Mouse (Mus musculus) limb, embryonic 11.5 days (tissue): ENCODE data around the gene Htr2c. TPM values are rescaled to one million over a fixed set of nuclear protein-coding genes. Genes with fewer than 3 reads are reported as not detected.

Experiments
- microRNA counts: library from miRNA; unstranded; fragments of <30 nt; microRNA quantifications from one replicate; lab custom pipeline; 2016
- microRNA-seq: library from miRNA; unstranded; fragments of <30 nt; microRNA quantifications from one replicate; pipeline ENCODE4, GENCODE M21; 2016
- polyA plus RNA-seq: library from polyadenylated mRNA; unstranded; fragments of >200 nt; fragmentation: Nextera tagmentation; extraction: Ambion mirVana; gene quantifications from 2 replicates; pipeline ENCODE4 v1.2.1, GENCODE M21; 2014

Gene Htr2c
- polyA plus RNA-seq, 1 experiment from 2014 or later = not detected

MicroRNAs within 50 kb of the gene (microRNA counts, 519-probe panel; counts per million panel counts)
- microRNA mmu-miR-448 (lab: Ali Mortazavi, UCI) = not detected
- 777 counts per million, percentile 3 among the panel's probes with 10 or more counts for microRNA mmu-miR-764-3p (lab: Ali Mortazavi, UCI)
- microRNA mmu-miR-764-5p (lab: Ali Mortazavi, UCI) = 2,620 counts per million, percentile 25 among the panel's probes with 10 or more counts

Small RNAs within 50 kb of the gene (microRNA-seq; reads per million reads assigned to microRNA genes)
- not detected for gene Gm22650
- gene Gm24627 = not detected
- gene Mir1264 = 1.2 reads per million
- 8.9 reads per million, percentile 19 among the genes with 10 or more reads in this experiment for gene Mir1298
- gene Mir1912 = not detected
- gene Mir448 = 3.1 reads per million, percentile 2 among the genes with 10 or more reads in this experiment
- gene Mir764 = not detected
